Mouse (Mus musculus): Measurements from ENCODE around the gene Gm49368.

Gm49368 gene

GRCm38 (mm10) chr7:128056917-128057444 is 5.5 kb upstream of the Gm49368 start:
- in situ Hi-C loops (cut with MboI, MseI) = no loop called here

- in situ Hi-C loops (cut with MboI, MseI) = no loop called here
Observed at GRCm38 (mm10) chr7:128057860-128058259, 4.6 kb upstream of the Gm49368 start.

GRCm38 (mm10) chr7:128058576-128058975 is 3.9 kb upstream of the Gm49368 start:
- in situ Hi-C loops (cut with MboI, MseI) = no loop called here

GRCm38 (mm10) chr7:128059091-128059490 is 3.4 kb upstream of the Gm49368 start:
- in situ Hi-C loops (cut with MboI, MseI) = no loop called here

GRCm38 (mm10) chr7:128063211-128063781 is 813 bp downstream of the Gm49368 start:
- in situ Hi-C loops (cut with MboI, MseI) = no loop called here

GRCm38 (mm10) chr7:128065547-128065946 is 3.1 kb downstream of the Gm49368 start:
- in situ Hi-C loops (cut with MboI, MseI) = no loop called here

GRCm38 (mm10) chr7:128067847-128068246 is 5.4 kb downstream of the Gm49368 start:
- in situ Hi-C loops (cut with MboI, MseI) = no loop called here

- in situ Hi-C loops (cut with MboI, MseI) = loop anchor here (5.0 kb wide), 1 partner anchor 58 kb away; no protein-coding TSS in a partner anchor
Observed at GRCm38 (mm10) chr7:128069844-128070243, 7.4 kb downstream of the Gm49368 start.

- in situ Hi-C loops (cut with MboI, MseI) = loop anchor here (5.0 kb wide), 1 partner anchor 60 kb away; no protein-coding TSS in a partner anchor
Observed at GRCm38 (mm10) chr7:128071816-128072215, 9.3 kb downstream of the Gm49368 start.

GRCm38 (mm10) chr7:128080012-128080411 is 17.5 kb downstream of the Gm49368 start:
- in situ Hi-C loops (cut with MboI, MseI) = no loop called here

GRCm38 (mm10) chr7:128089141-128089540 is 26.7 kb downstream of the Gm49368 start:
- in situ Hi-C loops (cut with MboI, MseI) = no loop called here

- in situ Hi-C loops (cut with MboI, MseI) = no loop called here
Observed at GRCm38 (mm10) chr7:128098135-128098534, 35.7 kb downstream of the Gm49368 start.

- in situ Hi-C loops (cut with MboI, MseI) = loop anchor here (5.0 kb wide), 2 partner anchors 36 to 106 kb away; partner anchors contain the start of gene Cox6a2
Observed at GRCm38 (mm10) chr7:128100742-128101357, 38.4 kb downstream of the Gm49368 start.

GRCm38 (mm10) chr7:128105246-128105645 is 42.8 kb downstream of the Gm49368 start:
- in situ Hi-C loops (cut with MboI, MseI) = no loop called here

GRCm38 (mm10) chr7:128107462-128107861 is 45.0 kb downstream of the Gm49368 start:
- in situ Hi-C loops (cut with MboI, MseI) = no loop called here

GRCm38 (mm10) chr7:128110314-128110713 is 47.8 kb downstream of the Gm49368 start:
- in situ Hi-C loops (cut with MboI, MseI) = no loop called here

- in situ Hi-C loops (cut with MboI, MseI) = no loop called here
Observed at GRCm38 (mm10) chr7:128112131-128112530, 49.6 kb downstream of the Gm49368 start.

GRCm38 (mm10) chr7:128114371-128115105 is 52.1 kb downstream of the Gm49368 start:
- in situ Hi-C loops (cut with MboI, MseI) = no loop called here

GRCm38 (mm10) chr7:128115211-128115958 is 52.9 kb downstream of the Gm49368 start:
- in situ Hi-C loops (cut with MboI, MseI) = no loop called here

GRCm38 (mm10) chr7:128116396-128116795 is 53.9 kb downstream of the Gm49368 start:
- in situ Hi-C loops (cut with MboI, MseI) = no loop called here

- in situ Hi-C loops (cut with MboI, MseI) = no loop called here
Observed at GRCm38 (mm10) chr7:128119726-128120490, 57.4 kb downstream of the Gm49368 start.

All from T-helper 1 cell (primary cell).